Mouse (Mus musculus): Measurements from ENCODE around the gene 2410004P03Rik. TPM values are rescaled to one million over a fixed set of nuclear protein-coding genes. Genes with fewer than 3 reads are reported as not detected.

The 2410004P03Rik gene
- polyA plus RNA-seq, 1 experiment from 2014 or later = not detected

- no peaks in the 10 kb centered on the region for H3K9me3 ChIP-seq (replicated peaks; ENCODE audit: control insufficient read depth, low read length)
- H3K36me3 ChIP-seq (ENCODE audit: control insufficient read depth, insufficient read depth) = no peaks in the 10 kb centered on the region
- 60% methylated on average over 7 of the region's 7 CpGs for WGBS (ENCODE audit: insufficient replicate concordance)
- H3K4me2 ChIP-seq (ENCODE audit: low read depth, low read length) = no peak overlapping the region
- no peak overlapping the region for H3K4me3 ChIP-seq (ENCODE audit: low read depth, low read length)
- ATAC-seq (ENCODE audit: low read depth) = no peak
- no peaks in the 10 kb centered on the region for H3K4me1 ChIP-seq (ENCODE audit: control insufficient read depth, low read depth, low read length)
- H3K27me3 ChIP-seq (ENCODE audit: control insufficient read depth, insufficient read depth, low read depth, low read length) = no peaks in the 10 kb centered on the region
- no peak overlapping the region for H3K27ac ChIP-seq (ENCODE audit: low read length)
- no peak overlapping the region for H3K9ac ChIP-seq (ENCODE audit: low read depth, low read length)
These were observed 37.6 kb upstream of the 2410004P03Rik start for GRCm38 (mm10) chr12:17048979-17049612.

- no peak overlapping the region for H3K4me2 ChIP-seq (ENCODE audit: low read depth, low read length)
- no peak for ATAC-seq (ENCODE audit: low read depth)
- H3K27ac ChIP-seq (ENCODE audit: low read length) = no peak overlapping the region
- WGBS (ENCODE audit: insufficient replicate concordance) = 37% methylated on average over 5 of the region's 5 CpGs
- H3K4me1 ChIP-seq (ENCODE audit: control insufficient read depth, low read depth, low read length) = no peaks in the 10 kb centered on the region
- no peaks in the 10 kb centered on the region for H3K36me3 ChIP-seq (ENCODE audit: control insufficient read depth, insufficient read depth)
- no peaks in the 10 kb centered on the region for H3K9me3 ChIP-seq (replicated peaks; ENCODE audit: control insufficient read depth, low read length)
- H3K27me3 ChIP-seq (ENCODE audit: control insufficient read depth, insufficient read depth, low read depth, low read length) = no peaks in the 10 kb centered on the region
- no peak overlapping the region for H3K4me3 ChIP-seq (ENCODE audit: low read depth, low read length)
- H3K9ac ChIP-seq (ENCODE audit: low read depth, low read length) = no peak overlapping the region
These were observed 31.8 kb upstream of the 2410004P03Rik start for GRCm38 (mm10) chr12:17043311-17043710.

GRCm38 (mm10) chr12:17040567-17040966 lies 29.0 kb upstream of the 2410004P03Rik start:
- no peak overlapping the region for H3K4me3 ChIP-seq (ENCODE audit: low read depth, low read length)
- H3K36me3 ChIP-seq (ENCODE audit: control insufficient read depth, insufficient read depth) = no peaks in the 10 kb centered on the region
- ATAC-seq (ENCODE audit: low read depth) = no peak
- no peak overlapping the region for H3K27ac ChIP-seq (ENCODE audit: low read length)
- 16% methylated on average over 1 of the region's 1 CpGs for WGBS (ENCODE audit: insufficient replicate concordance)
- H3K4me2 ChIP-seq (ENCODE audit: low read depth, low read length) = no peak overlapping the region
- H3K9me3 ChIP-seq (replicated peaks; ENCODE audit: control insufficient read depth, low read length) = no peaks in the 10 kb centered on the region
- H3K27me3 ChIP-seq (ENCODE audit: control insufficient read depth, insufficient read depth, low read depth, low read length) = no peaks in the 10 kb centered on the region
- no peak overlapping the region for H3K9ac ChIP-seq (ENCODE audit: low read depth, low read length)
- H3K4me1 ChIP-seq (ENCODE audit: control insufficient read depth, low read depth, low read length) = no peaks in the 10 kb centered on the region

- Histone ChIP-seq H3K9ac (ENCODE audit: low read depth, low read length) (no peak overlapping the region), H3K4me3 (ENCODE audit: low read depth, low read length) (no peak overlapping the region), H3K27me3 (ENCODE audit: control insufficient read depth, insufficient read depth, low read depth, low read length) (no peaks in the 10 kb centered on the region), H3K9me3 (replicated peaks; ENCODE audit: control insufficient read depth, low read length) (no peaks in the 10 kb centered on the region), H3K27ac (ENCODE audit: low read length) (no peak overlapping the region), H3K36me3 (ENCODE audit: control insufficient read depth, insufficient read depth) (no peaks in the 10 kb centered on the region), H3K4me2 (ENCODE audit: low read depth, low read length) (no peak overlapping the region), H3K4me1 (ENCODE audit: control insufficient read depth, low read depth, low read length) (no peaks in the 10 kb centered on the region)
- 41% methylated on average over 2 of the region's 2 CpGs for WGBS (ENCODE audit: insufficient replicate concordance)
- no peak for ATAC-seq (ENCODE audit: low read depth)
These were observed 27.9 kb upstream of the 2410004P03Rik start for GRCm38 (mm10) chr12:17039415-17039814.

GRCm38 (mm10) chr12:17038246-17038645 lies 26.7 kb upstream of the 2410004P03Rik start:
- 73% methylated on average over 6 of the region's 6 CpGs for WGBS (ENCODE audit: insufficient replicate concordance)
- Histone ChIP-seq H3K36me3 (ENCODE audit: control insufficient read depth, insufficient read depth) (no peaks in the 10 kb centered on the region), H3K4me1 (ENCODE audit: control insufficient read depth, low read depth, low read length) (no peaks in the 10 kb centered on the region), H3K4me3 (ENCODE audit: low read depth, low read length) (no peak overlapping the region), H3K27ac (ENCODE audit: low read length) (no peak overlapping the region), H3K9ac (ENCODE audit: low read depth, low read length) (no peak overlapping the region), H3K9me3 (replicated peaks; ENCODE audit: control insufficient read depth, low read length) (no peaks in the 10 kb centered on the region), H3K4me2 (ENCODE audit: low read depth, low read length) (no peak overlapping the region), H3K27me3 (ENCODE audit: control insufficient read depth, insufficient read depth, low read depth, low read length) (no peaks in the 10 kb centered on the region)
- ATAC-seq (ENCODE audit: low read depth) = no peak

GRCm38 (mm10) chr12:17037053-17037610 lies 25.6 kb upstream of the 2410004P03Rik start:
- Histone ChIP-seq H3K27ac (ENCODE audit: low read length) (no peak overlapping the region), H3K27me3 (ENCODE audit: control insufficient read depth, insufficient read depth, low read depth, low read length) (no peaks in the 10 kb centered on the region), H3K36me3 (ENCODE audit: control insufficient read depth, insufficient read depth) (no peaks in the 10 kb centered on the region), H3K4me2 (ENCODE audit: low read depth, low read length) (no peak overlapping the region), H3K9ac (ENCODE audit: low read depth, low read length) (no peak overlapping the region), H3K4me3 (ENCODE audit: low read depth, low read length) (no peak overlapping the region), H3K4me1 (ENCODE audit: control insufficient read depth, low read depth, low read length) (no peaks in the 10 kb centered on the region), H3K9me3 (replicated peaks; ENCODE audit: control insufficient read depth, low read length) (no peaks in the 10 kb centered on the region)
- 43% methylated on average over 14 of the region's 14 CpGs for WGBS (ENCODE audit: insufficient replicate concordance)
- ATAC-seq (ENCODE audit: low read depth) = no peak

- Histone ChIP-seq H3K27me3 (ENCODE audit: control insufficient read depth, insufficient read depth, low read depth, low read length) (no peaks in the 10 kb centered on the region), H3K27ac (ENCODE audit: low read length) (no peak overlapping the region), H3K9me3 (replicated peaks; ENCODE audit: control insufficient read depth, low read length) (no peaks in the 10 kb centered on the region), H3K36me3 (ENCODE audit: control insufficient read depth, insufficient read depth) (no peaks in the 10 kb centered on the region), H3K4me1 (ENCODE audit: control insufficient read depth, low read depth, low read length) (no peaks in the 10 kb centered on the region), H3K4me3 (ENCODE audit: low read depth, low read length) (no peak overlapping the region), H3K9ac (ENCODE audit: low read depth, low read length) (no peak overlapping the region), H3K4me2 (ENCODE audit: low read depth, low read length) (no peak overlapping the region)
- WGBS (ENCODE audit: insufficient replicate concordance) = 44% methylated on average over 9 of the region's 9 CpGs
- ATAC-seq (ENCODE audit: low read depth) = no peak
These were observed 25.0 kb upstream of the 2410004P03Rik start for GRCm38 (mm10) chr12:17036532-17036931.

GRCm38 (mm10) chr12:17035128-17035527 lies 23.6 kb upstream of the 2410004P03Rik start:
- H3K27ac ChIP-seq (ENCODE audit: low read length) = no peak overlapping the region
- H3K4me2 ChIP-seq (ENCODE audit: low read depth, low read length) = no peak overlapping the region
- WGBS (ENCODE audit: insufficient replicate concordance) = 42% methylated on average over 2 of the region's 2 CpGs
- H3K27me3 ChIP-seq (ENCODE audit: control insufficient read depth, insufficient read depth, low read depth, low read length) = no peaks in the 10 kb centered on the region
- H3K4me3 ChIP-seq (ENCODE audit: low read depth, low read length) = no peak overlapping the region
- H3K9me3 ChIP-seq (replicated peaks; ENCODE audit: control insufficient read depth, low read length) = no peaks in the 10 kb centered on the region
- no peaks in the 10 kb centered on the region for H3K4me1 ChIP-seq (ENCODE audit: control insufficient read depth, low read depth, low read length)
- H3K36me3 ChIP-seq (ENCODE audit: control insufficient read depth, insufficient read depth) = no peaks in the 10 kb centered on the region
- H3K9ac ChIP-seq (ENCODE audit: low read depth, low read length) = no peak overlapping the region
- no peak for ATAC-seq (ENCODE audit: low read depth)

GRCm38 (mm10) chr12:17034671-17035070 lies 23.1 kb upstream of the 2410004P03Rik start:
- 61% methylated on average over 5 of the region's 5 CpGs for WGBS (ENCODE audit: insufficient replicate concordance)

More at GRCm38 (mm10) chr12:17034671-17035070, 23.1 kb upstream of the 2410004P03Rik start:
- Histone ChIP-seq H3K4me1 (ENCODE audit: control insufficient read depth, low read depth, low read length) (no peaks in the 10 kb centered on the region), H3K4me3 (ENCODE audit: low read depth, low read length) (no peak overlapping the region), H3K36me3 (ENCODE audit: control insufficient read depth, insufficient read depth) (no peaks in the 10 kb centered on the region), H3K27me3 (ENCODE audit: control insufficient read depth, insufficient read depth, low read depth, low read length) (no peaks in the 10 kb centered on the region), H3K4me2 (ENCODE audit: low read depth, low read length) (no peak overlapping the region), H3K27ac (ENCODE audit: low read length) (no peak overlapping the region), H3K9me3 (replicated peaks; ENCODE audit: control insufficient read depth, low read length) (no peaks in the 10 kb centered on the region), H3K9ac (ENCODE audit: low read depth, low read length) (no peak overlapping the region)
- no peak for ATAC-seq (ENCODE audit: low read depth)

Data from liver, embryonic 16.5 days (tissue).